Mouse (Mus musculus) embryonic facial prominence, embryonic 12.5 days (tissue): ENCODE measurements at regions not wholly inside any gene's neighbourhood (a gene's known extent, or its start where the extent isn't known, plus 50 kb on each side); places are given as distances from the start of the nearest gene placed in this dataset.
A peak's percentile ranks its signal among the peaks of the same experiment; 100 is the strongest.
"Not testable (repeated sequence)": the region's sequence is repeated elsewhere in the genome, so short reads cannot be mapped to it uniquely, and the experiment has no call there.

Experiments used
- ATAC-seq: fragments of 200-750 bp; cut with Nextera tagmentation; 2 replicates; pipeline ENCODE4 v1.8.0; 2017; ENCODE audit not compliant: insufficient number of reproducible peaks, insufficient read depth, low FRiP score, low TSS enrichment
- H3K27ac ChIP-seq: fragments of 300-500 bp; sonication (generic); 2 replicates; pipeline ENCODE4 v1.5.1; 2016; ENCODE audit warnings: mild to moderate bottlenecking
- H3K27me3 ChIP-seq: fragments of 300-500 bp; sonication (generic); 2 replicates; pipeline ENCODE4 v1.6.1; 2016; ENCODE audit warnings: mild to moderate bottlenecking, moderate library complexity
- H3K36me3 ChIP-seq: fragments of 300-500 bp; sonication (generic); 2 replicates; pipeline ENCODE4 v1.6.1; 2016; ENCODE audit warnings: mild to moderate bottlenecking
- H3K4me1 ChIP-seq: fragments of 300-500 bp; sonication (generic); 2 replicates; pipeline ENCODE4 v1.6.1; 2016
- H3K4me2 ChIP-seq: fragments of 300-500 bp; sonication (generic); replicated peaks from 2 replicates; pipeline ENCODE4 v1.6.1; 2016; ENCODE audit warnings: mild to moderate bottlenecking, moderate library complexity
- H3K4me3 ChIP-seq: fragments of 300-500 bp; sonication (generic); 2 replicates; pipeline ENCODE4 v1.5.1; 2016; ENCODE audit warnings: mild to moderate bottlenecking
- H3K9ac ChIP-seq: fragments of 300-500 bp; sonication (generic); 2 replicates; pipeline ENCODE4 v1.6.1; 2016; ENCODE audit warnings: mild to moderate bottlenecking, moderate library complexity
- H3K9me3 ChIP-seq: fragments of 300-500 bp; sonication (generic); 2 replicates; pipeline ENCODE4 v1.6.1; 2016; ENCODE audit warnings: mild to moderate bottlenecking, moderate library complexity
- WGBS: fragments of 180-500 bp; shearing (Covaris S2); methylation state at CpG from one replicate; pipeline ENCODE4 v1.1.7; 2016; 5-methylcytosine and 5-hydroxymethylcytosine counted together

- Histone ChIP-seq H3K9ac (no peak overlapping the region), H3K27me3 (no peaks in the 10 kb centered on the region), H3K36me3 (no peaks in the 10 kb centered on the region), H3K9me3 (no peaks in the 10 kb centered on the region), H3K27ac (no peak overlapping the region), H3K4me3 (no peak overlapping the region), H3K4me1 (peaks cover 10% of the 10 kb centered on the region), H3K4me2 (no peak overlapping the region)
- ATAC-seq = no peak
- WGBS = 46% methylated on average over 7 of the region's 7 CpGs
These were observed 269.2 kb downstream of the Gxylt1 start for GRCm38 (mm10) chr15:93005751-93006231.

GRCm38 (mm10) chr15:93005186-93005585 is 269.8 kb downstream of the Gxylt1 start:
- WGBS = 90% methylated on average over 5 of the region's 5 CpGs

GRCm38 (mm10) chr15:93004551-93004950 is 270.4 kb downstream of the Gxylt1 start:
- Histone ChIP-seq H3K4me1 (peaks cover 12% of the 10 kb centered on the region), H3K27ac (no peak overlapping the region), H3K27me3 (no peaks in the 10 kb centered on the region), H3K36me3 (no peaks in the 10 kb centered on the region), H3K4me2 (no peak overlapping the region), H3K9me3 (no peaks in the 10 kb centered on the region), H3K4me3 (no peak overlapping the region), H3K9ac (no peak overlapping the region)
- WGBS = 94% methylated on average over 7 of the region's 7 CpGs
- ATAC-seq = no peak

More at GRCm38 (mm10) chr15:93005186-93005585, 269.8 kb downstream of the Gxylt1 start:
- not testable (repeated sequence) for ATAC-seq, H3K27ac ChIP-seq, H3K4me3 ChIP-seq, H3K36me3 ChIP-seq, H3K9ac ChIP-seq, H3K9me3 ChIP-seq, H3K4me2 ChIP-seq, H3K27me3 ChIP-seq, H3K4me1 ChIP-seq

DNA sequence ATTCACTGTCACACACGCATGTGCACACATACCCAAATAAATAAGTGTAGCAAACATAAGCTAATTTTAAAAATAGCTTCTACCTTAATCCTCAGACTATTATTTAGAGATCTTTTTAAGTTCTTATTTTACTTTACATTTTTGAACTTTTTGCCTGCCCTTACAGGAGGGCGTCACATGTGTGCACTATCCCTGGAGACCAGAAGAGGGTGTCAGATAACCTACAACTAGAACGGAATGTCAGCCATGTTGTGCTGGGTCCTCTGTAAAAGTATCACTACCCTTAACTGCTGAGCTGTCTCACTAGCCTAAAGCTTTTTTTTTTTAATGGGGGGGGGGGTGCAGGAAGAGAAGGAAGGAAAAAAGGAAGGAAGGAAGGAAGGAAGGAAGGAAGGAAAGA is 271.7 kb downstream of the Gxylt1 start:
- Histone ChIP-seq H3K4me3 (no peak overlapping the region), H3K9me3 (no peaks in the 10 kb centered on the region), H3K9ac (no peak overlapping the region), H3K27ac (no peak overlapping the region), H3K27me3 (no peaks in the 10 kb centered on the region), H3K36me3 (no peaks in the 10 kb centered on the region), H3K4me1 (peaks cover 12% of the 10 kb centered on the region), H3K4me2 (no peak overlapping the region)
- WGBS = 67% methylated on average over 3 of the region's 3 CpGs
- ATAC-seq = no peak

DNA sequence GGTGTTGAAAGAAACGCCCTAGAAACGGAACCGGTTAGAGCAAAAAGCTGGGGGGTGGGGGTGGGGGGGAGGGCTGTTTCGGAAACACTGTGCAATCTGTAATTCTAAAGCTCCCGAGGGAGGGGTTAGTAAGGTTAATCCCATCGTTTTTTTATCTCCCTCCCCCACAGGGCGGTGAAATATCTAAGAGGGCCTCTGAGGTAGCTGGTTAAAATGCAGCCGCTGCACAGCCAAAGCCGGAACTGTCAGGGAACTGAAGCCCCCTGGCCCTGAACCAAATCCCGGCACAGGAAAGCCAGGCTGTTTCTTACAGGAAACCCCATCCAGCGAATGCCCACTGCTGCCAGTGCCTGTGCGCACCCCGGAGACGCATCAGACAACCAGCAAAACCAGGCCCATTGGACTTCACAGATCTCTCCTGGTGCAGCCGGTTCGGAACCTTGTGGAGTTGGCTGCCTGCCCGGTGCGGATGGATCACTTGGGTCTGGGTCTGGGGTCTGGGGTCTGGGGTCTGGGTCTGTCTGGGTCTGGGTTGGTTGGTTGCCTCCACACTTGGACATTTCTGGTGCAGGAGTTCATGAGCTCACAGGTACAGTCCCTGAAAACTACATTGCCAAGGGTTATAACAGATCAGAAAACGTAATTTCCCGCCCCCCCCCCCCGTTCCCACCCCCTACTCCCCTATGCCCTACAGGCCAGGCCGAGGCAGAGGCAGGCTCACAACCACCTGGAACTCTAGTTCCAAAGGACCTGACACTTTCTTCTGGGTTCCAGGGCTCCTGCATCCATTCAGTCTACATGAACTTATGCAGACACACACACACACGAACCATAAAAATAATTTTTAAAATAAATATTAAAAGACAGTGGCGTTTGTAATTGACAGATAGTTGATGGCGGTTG is 272.7 kb downstream of the Gxylt1 start:
- peak; percentile 41; the same call in 1 of the 2 replicates for ATAC-seq
- H3K27ac ChIP-seq = no peak overlapping the region
- H3K36me3 ChIP-seq = no peaks in the 10 kb centered on the region
- no peaks in the 10 kb centered on the region for H3K27me3 ChIP-seq
- WGBS = 28% methylated on average over 25 of the region's 25 CpGs
- H3K4me2 ChIP-seq = peak overlapping the region; percentile 48
- no peaks in the 10 kb centered on the region for H3K9me3 ChIP-seq
- peaks cover 12% of the 10 kb centered on the region for H3K4me1 ChIP-seq
- H3K9ac ChIP-seq = peak overlapping the region; percentile 9; the same call in 1 of the 2 replicates
- peak overlapping the region; percentile 16 for H3K4me3 ChIP-seq

- Histone ChIP-seq H3K4me1 (peaks cover 12% of the 10 kb centered on the region), H3K27ac (no peak overlapping the region), H3K4me2 (peak overlapping the region; percentile 48), H3K4me3 (peak overlapping the region; percentile 16), H3K27me3 (no peaks in the 10 kb centered on the region), H3K9me3 (no peaks in the 10 kb centered on the region), H3K9ac (peak overlapping the region; percentile 9; the same call in 1 of the 2 replicates), H3K36me3 (no peaks in the 10 kb centered on the region)
- 9% methylated on average over 11 of the region's 11 CpGs for WGBS
- no peak for ATAC-seq
These were observed 273.5 kb downstream of the Gxylt1 start for GRCm38 (mm10) chr15:93001346-93002001.

- H3K4me2 ChIP-seq = no peak overlapping the region
- 38% methylated on average over 12 of the region's 12 CpGs for WGBS
These were observed 274.9 kb downstream of the Gxylt1 start for GRCm38 (mm10) chr15:93000121-93000520.

GRCm38 (mm10) chr15:92997933-92998332 is 277.0 kb downstream of the Gxylt1 start:
- ATAC-seq = no peak
- no peak overlapping the region for H3K4me2 ChIP-seq
- no peak overlapping the region for H3K9ac ChIP-seq
- no peaks in the 10 kb centered on the region for H3K9me3 ChIP-seq
- H3K27me3 ChIP-seq = no peaks in the 10 kb centered on the region
- peaks cover 12% of the 10 kb centered on the region for H3K4me1 ChIP-seq
- 84% methylated on average over 5 of the region's 5 CpGs for WGBS
- H3K27ac ChIP-seq = no peak overlapping the region
- no peak overlapping the region for H3K4me3 ChIP-seq
- H3K36me3 ChIP-seq = no peaks in the 10 kb centered on the region

More at GRCm38 (mm10) chr15:93000121-93000520, 274.9 kb downstream of the Gxylt1 start:
- Histone ChIP-seq H3K27ac (no peak overlapping the region), H3K4me3 (no peak overlapping the region), H3K9me3 (no peaks in the 10 kb centered on the region), H3K36me3 (no peaks in the 10 kb centered on the region), H3K27me3 (no peaks in the 10 kb centered on the region), H3K9ac (no peak overlapping the region), H3K4me1 (peaks cover 12% of the 10 kb centered on the region)
- ATAC-seq = no peak

GRCm38 (mm10) chr15:92994191-92994671 is 280.7 kb downstream of the Gxylt1 start:
- H3K4me3 ChIP-seq = no peak overlapping the region
- H3K4me2 ChIP-seq = no peak overlapping the region
- no peak overlapping the region for H3K27ac ChIP-seq
- no peaks in the 10 kb centered on the region for H3K9me3 ChIP-seq
- no peaks in the 10 kb centered on the region for H3K36me3 ChIP-seq
- H3K27me3 ChIP-seq = no peaks in the 10 kb centered on the region
- H3K4me1 ChIP-seq = no peaks in the 10 kb centered on the region
- WGBS = 65% methylated on average over 11 of the region's 11 CpGs
- no peak overlapping the region for H3K9ac ChIP-seq
- ATAC-seq = no peak

GRCm38 (mm10) chr15:92993538-92994190 is 281.3 kb downstream of the Gxylt1 start:
- Histone ChIP-seq H3K9me3 (no peaks in the 10 kb centered on the region), H3K4me2 (no peak overlapping the region), H3K27ac (no peak overlapping the region), H3K36me3 (no peaks in the 10 kb centered on the region), H3K4me1 (no peaks in the 10 kb centered on the region), H3K4me3 (no peak overlapping the region), H3K9ac (no peak overlapping the region), H3K27me3 (no peaks in the 10 kb centered on the region)
- WGBS = 72% methylated on average over 6 of the region's 6 CpGs
- no peak for ATAC-seq

DNA sequence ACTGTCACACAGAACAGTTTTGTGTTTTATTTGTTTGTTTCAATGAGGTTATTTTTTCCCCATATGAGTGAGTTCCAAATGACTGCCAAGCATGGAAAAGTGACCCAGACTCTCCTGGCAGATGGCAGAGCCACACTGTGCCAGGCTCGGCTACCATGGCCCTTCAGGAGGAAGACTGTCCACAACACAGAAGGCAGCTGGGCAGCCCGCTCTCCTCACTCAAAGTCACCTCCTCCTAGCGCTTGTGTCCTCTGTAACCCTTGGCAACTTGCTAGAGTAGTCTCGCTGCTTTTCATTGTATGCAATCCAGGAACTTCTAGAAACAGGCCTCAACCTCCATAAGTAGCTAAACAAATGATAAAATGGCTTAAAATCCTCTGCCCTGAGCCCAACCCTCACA is 299.2 kb downstream of the Gxylt1 start:
- Histone ChIP-seq H3K4me2 (no peak overlapping the region), H3K27ac (no peak overlapping the region), H3K36me3 (no peaks in the 10 kb centered on the region), H3K9ac (no peak overlapping the region), H3K27me3 (no peaks in the 10 kb centered on the region), H3K4me1 (no peaks in the 10 kb centered on the region), H3K4me3 (no peak overlapping the region), H3K9me3 (no peaks in the 10 kb centered on the region)
- 88% methylated on average over 4 of the region's 4 CpGs for WGBS
- ATAC-seq = no peak
